Mouse (Mus musculus): ENCODE data around the gene Syt11.

DNA sequence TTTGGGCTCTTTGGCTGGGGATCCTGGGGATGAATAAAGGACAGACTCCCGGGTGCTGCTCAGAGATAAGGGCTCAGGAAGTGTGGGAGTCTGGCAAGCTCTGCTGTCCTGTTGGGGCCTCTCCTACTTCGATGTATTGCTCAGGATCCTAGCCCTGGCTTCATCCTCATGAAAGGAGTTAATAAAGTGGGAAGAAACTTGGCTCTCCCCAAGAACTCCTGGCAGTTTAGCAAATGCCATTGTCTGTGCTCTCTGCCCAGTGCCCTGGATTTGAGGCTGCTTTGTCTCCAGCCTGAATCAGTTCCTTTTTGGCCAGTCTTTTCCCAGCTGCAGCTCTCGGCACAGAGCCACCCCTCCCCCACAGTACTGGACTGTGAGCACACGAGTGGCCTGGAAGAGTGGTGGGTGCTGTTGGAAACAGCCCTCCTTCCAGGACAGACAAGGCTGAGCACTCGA, 16.9 kb downstream of the Syt11 start:
- TF ChIP-seq USF1 (IDR thresholded peaks at IDR 0.05; ENCODE audit: low read depth) (no peak), CEBPB (IDR thresholded peaks at IDR 0.05; ENCODE audit: low read depth) (no peak), CTCF (IDR thresholded peaks at IDR 0.05; ENCODE audit: control insufficient read depth, insufficient read depth, insufficient read length) (no peak)
